Mouse (Mus musculus) ES-Bruce4 (cell line): ENCODE measurements around the gene Hba-a1. TPM values are rescaled to one million over a fixed set of nuclear protein-coding genes. Genes with fewer than 3 reads are reported as not detected.

Source experiments
- H3K27ac ChIP-seq: 2 replicates; pipeline ENCODE4 v1.5.1; 2012; ENCODE audit warnings: low read length, inconsistent platforms; ENCODE audit not compliant: insufficient read depth
- H3K27me3 ChIP-seq: 2 replicates; pipeline ENCODE4 v1.6.1; 2012; ENCODE audit warnings: mild to moderate bottlenecking, low read length, inconsistent platforms; ENCODE audit not compliant: control insufficient read depth, poor library complexity, insufficient read depth, severe bottlenecking
- H3K36me3 ChIP-seq: 2 replicates; pipeline ENCODE4 v1.6.1; 2012; ENCODE audit warnings: inconsistent platforms, mild to moderate bottlenecking, low read length, moderate library complexity; ENCODE audit not compliant: control insufficient read depth, poor library complexity, insufficient read depth, severe bottlenecking
- H3K4me1 ChIP-seq: one replicate; pipeline ENCODE4 v1.8.1; 2011; ENCODE audit warnings: low read length; ENCODE audit not compliant: control insufficient read depth, insufficient read depth
- H3K4me3 ChIP-seq: 2 replicates; pipeline ENCODE4 v1.5.1; 2011; ENCODE audit warnings: low read depth, mild to moderate bottlenecking, low read length
- H3K9ac ChIP-seq: 2 replicates; pipeline ENCODE4 v1.6.1; 2012; ENCODE audit warnings: low read depth, mild to moderate bottlenecking, inconsistent platforms; ENCODE audit not compliant: poor library complexity, severe bottlenecking
- H3K9me3 ChIP-seq: replicated peaks from 2 replicates; pipeline ENCODE4 v1.6.1; 2012; ENCODE audit warnings: mild to moderate bottlenecking, low read length, inconsistent platforms; ENCODE audit not compliant: control insufficient read depth, poor library complexity, insufficient read depth, severe bottlenecking
- CTCF ChIP-seq: IDR thresholded peaks from one replicate; pipeline ENCODE4 v1.8.1; 2011; ENCODE audit warnings: low read depth, low read length
- EP300 ChIP-seq: IDR thresholded peaks from 2 replicates; pipeline ENCODE4 v1.6.1; 2011; ENCODE audit warnings: low read depth, low read length; ENCODE audit not compliant: insufficient read depth
- POLR2A ChIP-seq: IDR thresholded peaks from one replicate; pipeline ENCODE4 v1.8.1; 2011; ENCODE audit warnings: low read length; ENCODE audit not compliant: insufficient read depth
- polyA plus RNA-seq: library from polyadenylated mRNA; stranded (reverse); fragments of >200 nt; gene quantifications from 2 replicates; pipeline ENCODE4 v1.2.4, GENCODE M21; 2011; ENCODE audit warnings: low read depth; ENCODE audit not compliant: missing spikeins, insufficient read depth, insufficient read length

Hba-a1 gene
- polyA plus RNA-seq, 1 experiment, result 1.6 TPM

DNA sequence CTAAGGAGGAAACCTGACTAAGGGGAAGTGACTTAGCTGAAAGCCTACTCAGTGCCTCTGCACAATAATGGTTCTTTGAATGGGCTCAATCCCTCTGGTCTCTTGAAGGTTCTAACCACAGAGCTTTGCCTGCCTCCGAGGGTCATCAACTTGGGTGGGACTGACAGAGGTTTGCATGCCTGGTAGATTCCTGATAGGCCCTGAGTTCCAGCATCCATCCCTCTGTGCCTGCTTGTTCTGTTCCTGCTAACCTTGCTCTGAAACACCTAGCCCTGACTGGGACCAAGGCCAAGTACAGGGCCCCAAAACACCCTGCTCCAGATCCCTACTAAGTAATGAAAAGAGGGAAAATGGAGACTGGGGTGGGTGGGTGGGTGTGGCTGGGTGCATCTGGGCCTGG lies 20.1 kb downstream of the Hba-a1 start:
- H3K9me3 ChIP-seq, result no peaks in the 10 kb centered on the region
- no peaks in the 10 kb centered on the region for H3K4me1 ChIP-seq
- H3K36me3 ChIP-seq, result no peaks in the 10 kb centered on the region
- H3K27ac ChIP-seq, result no peak overlapping the region
- TF ChIP-seq EP300 (no peak), POLR2A (no peak), CTCF (no peak)
- H3K27me3 ChIP-seq, result no peaks in the 10 kb centered on the region
- no peak overlapping the region for H3K9ac ChIP-seq
- no peak overlapping the region for H3K4me3 ChIP-seq

DNA sequence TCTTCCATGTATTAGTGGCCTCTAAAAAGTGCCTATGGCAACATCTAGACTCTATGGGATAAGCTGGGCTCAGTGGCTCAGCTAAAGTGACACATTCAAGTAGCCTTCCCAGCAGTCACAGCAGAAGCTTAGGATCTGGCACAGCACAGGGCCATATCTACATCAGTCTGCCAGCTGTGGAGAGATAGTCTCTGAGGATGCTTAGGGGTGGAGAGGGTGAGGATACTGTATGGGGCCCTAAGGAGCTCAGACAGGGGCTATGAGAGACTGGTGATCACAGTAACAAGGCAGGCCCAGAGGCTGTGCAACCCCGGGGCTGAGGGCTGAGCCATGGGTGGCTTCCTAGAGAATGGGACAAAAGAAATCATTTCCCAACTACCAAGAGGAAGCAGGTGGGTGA lies 23.7 kb downstream of the Hba-a1 start:
- no peaks in the 10 kb centered on the region for H3K4me1 ChIP-seq
- no peak overlapping the region for H3K27ac ChIP-seq
- no peak for TF ChIP-seq CTCF
- TF ChIP-seq POLR2A, result no peak
- no peak for TF ChIP-seq EP300
- no peaks in the 10 kb centered on the region for H3K36me3 ChIP-seq
- H3K27me3 ChIP-seq, result no peaks in the 10 kb centered on the region
- H3K9ac ChIP-seq, result no peak overlapping the region
- H3K9me3 ChIP-seq, result no peaks in the 10 kb centered on the region
- H3K4me3 ChIP-seq, result no peak overlapping the region

DNA sequence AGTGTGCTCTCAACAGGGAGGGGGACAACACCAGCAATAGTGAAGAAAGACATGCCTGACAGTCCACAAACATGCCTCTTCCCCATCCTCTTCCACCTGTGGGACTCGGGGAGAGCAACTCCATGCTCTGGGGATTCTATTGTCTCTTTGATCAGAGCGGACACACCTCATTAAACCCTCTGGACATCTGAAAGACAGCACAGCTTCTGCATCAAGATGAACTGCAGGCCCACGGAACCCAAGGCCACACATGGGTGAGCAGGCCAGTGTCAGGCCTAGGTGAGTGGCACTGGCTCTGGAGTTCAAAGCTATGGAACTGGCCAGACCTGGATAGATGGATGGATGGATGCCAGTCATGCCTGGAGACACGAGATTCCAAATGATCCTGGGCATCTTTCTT lies 26.1 kb downstream of the Hba-a1 start:
- TF ChIP-seq POLR2A, result no peak
- no peak for TF ChIP-seq EP300
- TF ChIP-seq CTCF, result no peak
- Histone ChIP-seq H3K4me3 (no peak overlapping the region), H3K27me3 (no peaks in the 10 kb centered on the region), H3K36me3 (no peaks in the 10 kb centered on the region), H3K9ac (no peak overlapping the region), H3K4me1 (no peaks in the 10 kb centered on the region), H3K27ac (no peak overlapping the region), H3K9me3 (no peaks in the 10 kb centered on the region)

DNA sequence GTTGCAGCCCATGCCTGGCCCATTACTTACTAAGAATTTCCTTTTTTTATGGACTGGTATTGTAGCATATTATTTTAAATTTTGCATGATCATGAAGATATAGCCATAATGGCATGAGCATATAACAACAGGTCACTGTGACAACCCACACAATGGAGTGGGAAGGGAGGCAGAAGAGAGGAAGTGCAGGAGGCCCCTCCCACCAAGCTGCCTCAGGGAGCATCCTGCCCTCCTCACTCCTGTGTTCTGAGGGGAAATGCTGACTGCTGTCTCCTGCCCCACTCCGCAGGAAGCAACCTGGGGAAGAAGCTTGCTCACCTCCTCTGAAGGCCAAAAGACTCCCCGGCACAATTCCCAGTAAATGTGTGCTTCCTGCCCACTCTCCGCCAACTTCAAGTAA lies 26.6 kb downstream of the Hba-a1 start:
- Histone ChIP-seq H3K27ac (no peak overlapping the region), H3K36me3 (no peaks in the 10 kb centered on the region), H3K9ac (no peak overlapping the region), H3K9me3 (no peaks in the 10 kb centered on the region), H3K27me3 (no peaks in the 10 kb centered on the region), H3K4me1 (no peaks in the 10 kb centered on the region), H3K4me3 (no peak overlapping the region)
- TF ChIP-seq POLR2A, result no peak
- TF ChIP-seq EP300, result no peak

DNA sequence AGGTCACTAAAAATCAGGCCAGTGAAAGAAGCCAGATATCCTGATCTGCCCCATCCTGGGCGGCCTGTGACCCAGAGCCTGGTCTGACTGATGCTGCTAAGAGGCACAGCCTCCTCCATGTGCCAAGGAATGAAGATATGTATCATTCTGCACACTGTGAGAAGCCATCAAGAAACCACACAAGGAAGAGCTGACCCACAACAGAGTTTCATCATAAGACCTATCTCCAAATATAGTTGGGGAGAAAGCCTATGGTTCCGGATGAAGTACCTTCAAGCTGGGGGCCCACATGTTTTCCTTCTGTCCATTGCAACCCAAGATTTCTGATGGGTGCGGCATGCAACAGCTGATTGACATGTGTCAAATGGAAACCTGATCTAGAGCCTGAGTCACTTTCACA lies 32.7 kb downstream of the Hba-a1 start:
- Histone ChIP-seq H3K9me3 (no peaks in the 10 kb centered on the region), H3K4me3 (no peak overlapping the region), H3K27ac (no peak overlapping the region), H3K27me3 (no peaks in the 10 kb centered on the region), H3K36me3 (no peaks in the 10 kb centered on the region), H3K4me1 (no peaks in the 10 kb centered on the region), H3K9ac (no peak overlapping the region)
- no peak for TF ChIP-seq POLR2A
- TF ChIP-seq CTCF, result no peak
- no peak for TF ChIP-seq EP300

DNA sequence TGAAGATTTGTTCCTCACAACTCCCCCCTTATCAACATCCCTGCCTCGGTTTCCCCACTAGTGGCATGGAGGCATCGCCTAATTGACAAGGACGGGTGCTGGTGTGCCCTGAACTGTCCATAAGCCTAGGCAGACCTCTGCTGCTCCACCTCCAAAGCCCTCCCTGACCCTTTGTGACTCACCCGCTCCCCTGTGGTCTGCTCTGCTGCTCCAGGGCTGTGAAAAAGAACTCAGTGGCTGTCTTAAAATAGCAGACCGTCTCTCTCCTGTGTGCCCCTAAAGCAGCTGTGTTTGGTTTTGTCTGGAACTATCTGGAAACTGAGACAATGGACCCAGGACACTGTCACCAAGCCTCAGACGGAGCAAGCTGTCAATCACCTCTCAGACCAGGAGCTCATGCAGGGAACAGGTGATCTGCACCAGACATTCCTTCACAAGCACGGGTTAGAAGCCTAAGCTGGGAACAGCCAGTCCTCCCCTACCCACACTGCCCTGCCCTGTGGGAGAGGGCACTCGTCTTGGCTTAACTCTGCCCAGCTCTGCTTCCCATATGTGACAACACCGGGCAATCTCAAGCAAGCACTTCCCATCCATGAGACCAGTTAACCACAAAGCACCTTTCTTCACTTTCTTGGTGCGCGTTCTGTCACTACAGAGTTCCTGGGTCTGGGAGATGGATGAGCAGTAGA lies 37.3 kb downstream of the Hba-a1 start:
- Histone ChIP-seq H3K4me3 (no peak overlapping the region), H3K27me3 (no peaks in the 10 kb centered on the region), H3K4me1 (no peaks in the 10 kb centered on the region)

More for the DNA sequence above, 37.3 kb downstream of the Hba-a1 start:
- H3K36me3 ChIP-seq, result no peaks in the 10 kb centered on the region
- H3K9me3 ChIP-seq, result no peaks in the 10 kb centered on the region
- TF ChIP-seq CTCF (no peak), POLR2A (no peak), EP300 (no peak)
- no peak overlapping the region for H3K27ac ChIP-seq
- no peak overlapping the region for H3K9ac ChIP-seq
